Mouse (Mus musculus): ENCODE results near the gene Anks1. TPM values are rescaled to one million over a fixed set of nuclear protein-coding genes. Genes with fewer than 3 reads are reported as not detected.

Gene Anks1
- total and polyA plus RNA-seq, 3 experiments = 6.6 to 13.3 (median 9.6) TPM

- Histone ChIP-seq H3K4me3 (ENCODE audit: low read depth, low read length) (peak within 1 kb of the TSS; percentile 95), H3K4me1 (ENCODE audit: insufficient read depth, low read depth, low read length) (peaks cover 40% of the 10 kb centered on the region), H3K9me3 (replicated peaks) (no peaks in the 10 kb centered on the region), H3K27me3 (ENCODE audit: insufficient read depth, low read length) (no peaks in the 10 kb centered on the region), H3K36me3 (replicated peaks) (peaks cover 32% of the 10 kb centered on the region)
- no peak for TF ChIP-seq TAL1 (conservative IDR thresholded peaks at IDR 0.05; ENCODE audit: low read depth, low read length)
- TF ChIP-seq CTCF (IDR thresholded peaks at IDR 0.05; ENCODE audit: low read depth, low read length) = no peak
- no peak for TF ChIP-seq GATA2 (IDR thresholded peaks at IDR 0.05; ENCODE audit: borderline replicate concordance, low read depth, low read length)
- no peak for TF ChIP-seq POLR2AphosphoS5 (IDR thresholded peaks at IDR 0.05; ENCODE audit: insufficient replicate concordance, low read depth, low read length)
- TF ChIP-seq GATA1 (IDR thresholded peaks at IDR 0.05; ENCODE audit: borderline replicate concordance, low read length) = no peak
- no peak for ATAC-seq (ENCODE audit: extremely low read depth, insufficient number of reproducible peaks, low FRiP score, poor library complexity, severe bottlenecking)
- DNase-seq (ENCODE audit: low spot score) = no peak
Observed at GRCm38 (mm10) chr17:27909622-27910500, 755 bp downstream of the Anks1 start, which contains the start of gene Taf11. Gene Taf11 (minus strand): TSS chr17:27909844.

DNA sequence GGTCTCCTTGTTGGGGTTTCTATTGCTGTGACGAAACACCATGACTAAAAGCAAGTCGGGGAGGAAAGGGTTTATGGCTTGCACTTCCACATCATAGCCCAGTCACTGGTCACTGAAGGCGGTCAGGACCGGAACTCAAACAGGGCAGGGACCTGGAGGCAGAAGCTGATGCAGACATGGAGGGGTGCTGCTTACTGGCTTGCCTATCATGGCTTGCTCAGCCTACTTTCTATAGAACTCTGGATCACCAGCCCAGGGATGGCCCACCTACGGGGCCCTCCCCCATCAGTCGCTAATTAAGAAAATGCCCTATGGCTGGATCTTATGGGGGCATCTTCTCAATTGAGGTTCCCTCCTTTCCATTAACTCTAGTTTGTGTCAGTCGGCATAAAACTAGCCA lies 2.3 kb downstream of the Anks1 start:
- Histone ChIP-seq H3K36me3 (replicated peaks) (peaks cover 24% of the 10 kb centered on the region), H3K4me3 (ENCODE audit: low read depth, low read length) (no peak overlapping the region), H3K4me1 (ENCODE audit: insufficient read depth, low read depth, low read length) (peaks cover 35% of the 10 kb centered on the region), H3K27me3 (ENCODE audit: insufficient read depth, low read length) (no peaks in the 10 kb centered on the region), H3K9me3 (replicated peaks) (no peaks in the 10 kb centered on the region)
- TF ChIP-seq POLR2AphosphoS5 (IDR thresholded peaks at IDR 0.05; ENCODE audit: insufficient replicate concordance, low read depth, low read length) (no peak), CTCF (IDR thresholded peaks at IDR 0.05; ENCODE audit: low read depth, low read length) (no peak), GATA1 (IDR thresholded peaks at IDR 0.05; ENCODE audit: borderline replicate concordance, low read length) (no peak)
- no peak for DNase-seq (ENCODE audit: low spot score)
- ATAC-seq (ENCODE audit: extremely low read depth, insufficient number of reproducible peaks, low FRiP score, poor library complexity, severe bottlenecking) = no peak

DNA sequence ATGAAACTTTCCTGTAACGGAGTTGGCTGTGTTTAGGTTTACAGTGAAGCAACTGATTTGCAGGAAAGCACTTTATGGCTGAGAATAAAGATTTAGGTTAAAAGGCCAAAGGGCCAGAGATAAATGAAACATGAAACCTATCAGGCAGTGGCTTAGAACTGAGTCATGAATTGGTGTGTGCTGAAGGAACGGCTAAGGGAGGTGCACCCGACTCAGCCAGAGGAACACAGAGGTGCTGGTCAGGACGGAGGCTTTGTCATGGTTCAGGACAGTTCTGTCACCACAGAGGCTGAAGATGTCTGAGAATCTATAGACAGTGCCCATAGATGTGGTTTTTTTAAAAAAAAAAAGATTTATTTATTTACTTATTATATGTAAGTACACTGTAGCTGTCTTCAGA lies 5.6 kb downstream of the Anks1 start:
- Histone ChIP-seq H3K27me3 (ENCODE audit: insufficient read depth, low read length) (no peaks in the 10 kb centered on the region), H3K4me1 (ENCODE audit: insufficient read depth, low read depth, low read length) (peaks cover 19% of the 10 kb centered on the region), H3K9me3 (replicated peaks) (no peaks in the 10 kb centered on the region), H3K4me3 (ENCODE audit: low read depth, low read length) (no peak overlapping the region), H3K36me3 (replicated peaks) (peaks cover 27% of the 10 kb centered on the region)
- no peak for TF ChIP-seq GATA1 (IDR thresholded peaks at IDR 0.05; ENCODE audit: borderline replicate concordance, low read length)
- TF ChIP-seq POLR2AphosphoS5 (IDR thresholded peaks at IDR 0.05; ENCODE audit: insufficient replicate concordance, low read depth, low read length) = no peak
- no peak for TF ChIP-seq TAL1 (conservative IDR thresholded peaks at IDR 0.05; ENCODE audit: low read depth, low read length)
- no peak for TF ChIP-seq GATA2 (IDR thresholded peaks at IDR 0.05; ENCODE audit: borderline replicate concordance, low read depth, low read length)
- TF ChIP-seq CTCF (IDR thresholded peaks at IDR 0.05; ENCODE audit: low read depth, low read length) = no peak
- no peak for DNase-seq (ENCODE audit: low spot score)
- no peak for ATAC-seq (ENCODE audit: extremely low read depth, insufficient number of reproducible peaks, low FRiP score, poor library complexity, severe bottlenecking)

GRCm38 (mm10) chr17:27916366-27916765 lies 7.3 kb downstream of the Anks1 start:
- no peak for DNase-seq (ENCODE audit: low spot score)
- TF ChIP-seq POLR2AphosphoS5 (IDR thresholded peaks at IDR 0.05; ENCODE audit: insufficient replicate concordance, low read depth, low read length) = no peak
- no peak for TF ChIP-seq GATA1 (IDR thresholded peaks at IDR 0.05; ENCODE audit: borderline replicate concordance, low read length)
- no peak for TF ChIP-seq GATA2 (IDR thresholded peaks at IDR 0.05; ENCODE audit: borderline replicate concordance, low read depth, low read length)
- Histone ChIP-seq H3K4me1 (ENCODE audit: insufficient read depth, low read depth, low read length) (peaks cover 3% of the 10 kb centered on the region; the same call in 1 of the 2 replicates), H3K36me3 (replicated peaks) (peaks cover 36% of the 10 kb centered on the region), H3K9me3 (replicated peaks) (no peaks in the 10 kb centered on the region), H3K27me3 (ENCODE audit: insufficient read depth, low read length) (no peaks in the 10 kb centered on the region), H3K4me3 (ENCODE audit: low read depth, low read length) (no peak overlapping the region)
- ATAC-seq (ENCODE audit: extremely low read depth, insufficient number of reproducible peaks, low FRiP score, poor library complexity, severe bottlenecking) = no peak

DNA sequence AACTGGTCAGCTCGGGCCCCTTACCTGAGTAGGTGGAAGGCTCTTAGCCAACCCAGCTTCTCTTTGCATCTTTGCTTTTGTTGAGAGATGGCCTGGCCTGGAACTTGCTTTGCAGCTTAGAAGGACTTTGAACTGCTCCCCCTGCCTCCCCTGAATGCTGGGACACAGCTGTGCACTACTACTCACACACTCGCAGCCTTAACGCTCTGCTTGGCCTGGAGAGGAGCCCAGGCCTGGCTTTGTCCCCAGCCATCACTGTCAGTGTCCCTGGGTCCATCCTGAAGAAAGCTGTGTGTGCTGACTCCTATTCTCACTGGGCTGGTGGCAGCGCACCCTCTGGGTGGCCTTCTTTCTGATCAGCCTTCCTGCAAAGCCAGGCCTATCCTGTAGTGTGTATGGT lies 11.6 kb downstream of the Anks1 start:
- H3K4me3 ChIP-seq (ENCODE audit: low read depth, low read length) = no peak overlapping the region
- ATAC-seq (ENCODE audit: extremely low read depth, insufficient number of reproducible peaks, low FRiP score, poor library complexity, severe bottlenecking) = no peak

DNA sequence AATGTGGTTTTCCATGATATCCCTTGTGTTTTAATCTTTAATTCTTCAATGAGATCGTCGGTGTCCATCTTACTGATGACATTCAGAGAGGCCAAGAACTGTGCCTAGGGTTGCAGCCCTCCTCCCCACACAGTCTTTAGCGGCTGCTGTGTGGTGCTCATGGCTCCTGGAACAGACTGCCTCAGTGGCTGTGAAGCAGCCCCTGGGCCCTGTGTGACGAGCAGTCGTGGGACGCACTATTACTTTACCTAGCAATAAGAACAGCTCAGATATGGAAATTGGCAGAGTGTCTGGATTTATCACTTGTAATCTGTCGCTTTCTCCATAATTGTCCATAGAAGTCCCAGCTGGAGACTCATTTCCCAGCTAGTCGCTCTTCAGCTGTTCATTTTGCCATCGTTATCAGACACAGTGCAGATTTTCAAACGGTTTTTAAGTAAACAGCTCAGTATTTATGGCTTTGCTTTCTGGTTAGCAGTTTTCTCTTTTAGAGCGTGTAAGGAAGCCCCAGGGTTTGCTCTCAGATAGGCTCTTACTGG lies 13.1 kb downstream of the Anks1 start:
- ATAC-seq (ENCODE audit: extremely low read depth, insufficient number of reproducible peaks, low FRiP score, poor library complexity, severe bottlenecking) (no peak), DNase-seq (ENCODE audit: low spot score) (no peak)
- Histone ChIP-seq H3K4me1 (ENCODE audit: insufficient read depth, low read depth, low read length) (no peaks in the 10 kb centered on the region), H3K27me3 (ENCODE audit: insufficient read depth, low read length) (no peaks in the 10 kb centered on the region), H3K9me3 (replicated peaks) (no peaks in the 10 kb centered on the region), H3K4me3 (ENCODE audit: low read depth, low read length) (no peak overlapping the region), H3K36me3 (replicated peaks) (peaks cover 31% of the 10 kb centered on the region)
- TF ChIP-seq GATA2 (IDR thresholded peaks at IDR 0.05; ENCODE audit: borderline replicate concordance, low read depth, low read length) (no peak), TAL1 (conservative IDR thresholded peaks at IDR 0.05; ENCODE audit: low read depth, low read length) (no peak), GATA1 (IDR thresholded peaks at IDR 0.05; ENCODE audit: borderline replicate concordance, low read length) (no peak), POLR2AphosphoS5 (IDR thresholded peaks at IDR 0.05; ENCODE audit: insufficient replicate concordance, low read depth, low read length) (no peak), CTCF (IDR thresholded peaks at IDR 0.05; ENCODE audit: low read depth, low read length) (no peak)

More for the DNA sequence above, 11.6 kb downstream of the Anks1 start:
- Histone ChIP-seq H3K27me3 (ENCODE audit: insufficient read depth, low read length) (no peaks in the 10 kb centered on the region), H3K9me3 (replicated peaks) (no peaks in the 10 kb centered on the region), H3K36me3 (replicated peaks) (peaks cover 33% of the 10 kb centered on the region), H3K4me1 (ENCODE audit: insufficient read depth, low read depth, low read length) (no peaks in the 10 kb centered on the region)
- no peak for DNase-seq (ENCODE audit: low spot score)
- no peak for TF ChIP-seq GATA1 (IDR thresholded peaks at IDR 0.05; ENCODE audit: borderline replicate concordance, low read length)
- no peak for TF ChIP-seq TAL1 (conservative IDR thresholded peaks at IDR 0.05; ENCODE audit: low read depth, low read length)
- no peak for TF ChIP-seq POLR2AphosphoS5 (IDR thresholded peaks at IDR 0.05; ENCODE audit: insufficient replicate concordance, low read depth, low read length)
- TF ChIP-seq CTCF (IDR thresholded peaks at IDR 0.05; ENCODE audit: low read depth, low read length) = no peak
- no peak for TF ChIP-seq GATA2 (IDR thresholded peaks at IDR 0.05; ENCODE audit: borderline replicate concordance, low read depth, low read length)
